Mouse (Mus musculus): Measurements from ENCODE around the gene Mpdz.

Gene Mpdz

GRCm38 (mm10) chr4:81442078-81442981 is at the start of gene Mpdz:
TSS of gene Mpdz (minus strand) at chr4:81442815.
- DNase-seq (ENCODE audit: low spot score): no peak

GRCm38 (mm10) chr4:81490556-81490955 is 47.9 kb upstream of the Mpdz start:
- no peak for DNase-seq (ENCODE audit: low spot score)

GRCm38 (mm10) chr4:81484603-81485002 is 42.0 kb upstream of the Mpdz start:
- no peak for DNase-seq (ENCODE audit: low spot score)

GRCm38 (mm10) chr4:81483887-81484602 is 41.4 kb upstream of the Mpdz start:
- DNase-seq (ENCODE audit: low spot score): no peak

- DNase-seq (ENCODE audit: low spot score): no peak
Observed at GRCm38 (mm10) chr4:81483159-81483558, 40.5 kb upstream of the Mpdz start.

- DNase-seq (ENCODE audit: low spot score): no peak
Observed at GRCm38 (mm10) chr4:81466821-81467220, 24.2 kb upstream of the Mpdz start.

- no peak for DNase-seq (ENCODE audit: low spot score)
Observed at GRCm38 (mm10) chr4:81465172-81465571, 22.6 kb upstream of the Mpdz start.

GRCm38 (mm10) chr4:81462253-81462652 is 19.6 kb upstream of the Mpdz start:
- DNase-seq (ENCODE audit: low spot score): no peak

GRCm38 (mm10) chr4:81458921-81459320 is 16.3 kb upstream of the Mpdz start:
- no peak for DNase-seq (ENCODE audit: low spot score)

- DNase-seq (ENCODE audit: low spot score): no peak
Observed at GRCm38 (mm10) chr4:81453806-81454205, 11.2 kb upstream of the Mpdz start.

- no peak for DNase-seq (ENCODE audit: low spot score)
Observed at GRCm38 (mm10) chr4:81452183-81452582, 9.6 kb upstream of the Mpdz start.

GRCm38 (mm10) chr4:81449413-81449812 is 6.8 kb upstream of the Mpdz start:
- DNase-seq (ENCODE audit: low spot score): no peak

GRCm38 (mm10) chr4:81443566-81443965 is 951 bp upstream of the Mpdz start:
- DNase-seq (ENCODE audit: low spot score): no peak

- no peak for DNase-seq (ENCODE audit: low spot score)
Observed at GRCm38 (mm10) chr4:81433961-81434360, 8.7 kb downstream of the Mpdz start.

- no peak for DNase-seq (ENCODE audit: low spot score)
Observed at GRCm38 (mm10) chr4:81430826-81431225, 11.8 kb downstream of the Mpdz start.

- no peak for DNase-seq (ENCODE audit: low spot score)
Observed at GRCm38 (mm10) chr4:81430105-81430504, 12.5 kb downstream of the Mpdz start.

GRCm38 (mm10) chr4:81429670-81430069 is 12.9 kb downstream of the Mpdz start:
- no peak for DNase-seq (ENCODE audit: low spot score)

GRCm38 (mm10) chr4:81423556-81423955 is 19.1 kb downstream of the Mpdz start:
- DNase-seq (ENCODE audit: low spot score): no peak

- no peak for DNase-seq (ENCODE audit: low spot score)
Observed at GRCm38 (mm10) chr4:81421621-81422020, 21.0 kb downstream of the Mpdz start.

GRCm38 (mm10) chr4:81415324-81416026 is 27.1 kb downstream of the Mpdz start:
- DNase-seq (ENCODE audit: low spot score): no peak

GRCm38 (mm10) chr4:81414684-81415323 is 27.8 kb downstream of the Mpdz start:
- no peak for DNase-seq (ENCODE audit: low spot score)

- DNase-seq (ENCODE audit: low spot score): no peak
Observed at GRCm38 (mm10) chr4:81396883-81397282, 45.7 kb downstream of the Mpdz start.
